Mouse (Mus musculus) cerebellum, adult 11-12 months (tissue): ENCODE data around the gene Gm6465.
"Not testable (repeated sequence)": the region's sequence is repeated elsewhere in the genome, so short reads cannot be mapped to it uniquely, and the experiment has no call there.

Experiments used
- DNase-seq: peaks from one replicate; pipeline ENCODE4 v3.0.0; 2022

Gm6465 gene

GRCm38 (mm10) chr5:11845239-11845638 is at the start of gene Gm6465:
Gene Gm6465, plus strand, starts transcription at chr5:11845539.
- not testable (repeated sequence) for DNase-seq

- not testable (repeated sequence) for DNase-seq
Observed at GRCm38 (mm10) chr5:11845824-11846223, 485 bp downstream of the Gm6465 start.

- not testable (repeated sequence) for DNase-seq
Observed at GRCm38 (mm10) chr5:11857909-11858308, 12.6 kb downstream of the Gm6465 start.
